Comparison of ENCODE assay signal across 8 mouse cellular contexts in genomic region chr2:112367726-112368673, GRCm38 (mm10). TPM values are rescaled to one million over a fixed set of nuclear protein-coding genes. Genes with fewer than 3 reads are reported as not detected.
DNase-seq lines count a peak whose midpoint lies in the region; ATAC-seq and TF ChIP-seq lines count a peak whose summit lies in the region.

Emc4 (minus strand) TSS chr2:112368027.

- H3K4me2 ChIP-seq in hindbrain, embryonic 14.5 days (replicated peaks): peak within 1 kb of the TSS; percentile 72

- in situ Hi-C loops in Patski (cut with MboI; ENCODE audit: low pct_unique_long_range_greater_than_20kb): loop anchor here (10.0 kb wide), 1 partner anchor 103 kb away; the partner anchor contains the start of genes Gm21985, Nop10 and Slc12a6

- 1% methylated on average over 46 of the region's 46 CpGs for WGBS in hindbrain, embryonic 14.5 days

- TF ChIP-seq CTCF in Patski (IDR thresholded peaks at IDR 0.05): no peak

- peaks cover 19% of the 10 kb centered on the region for H3K4me1 ChIP-seq in hindbrain, embryonic 14.5 days (replicated peaks; ENCODE audit: control insufficient read depth, insufficient read depth, low read length)

- DNase-seq in Patski (ENCODE audit: low read depth, low spot score): no peak
- peak; percentile 94 to 95 for DNase-seq in cerebellum, postnatal 14 days
- DNase-seq in frontal cortex, postnatal 25 days (ENCODE audit: low spot score in 2 of 2): peak; percentile 86 to 88
- DNase-seq in hindbrain, embryonic 14.5 days (ENCODE audit: low spot score): peak; percentile 97
- DNase-seq in layer of hippocampus, postnatal 36 days: peak; percentile 91 to 92
- peak; percentile 95 for DNase-seq in lung, postnatal 36 days
- DNase-seq in retina, postnatal 1 day: peak; percentile 95
- peak; percentile 84 to 87 for DNase-seq in urinary bladder, adult 18-20 months (ENCODE audit: low spot score in 2 of 2)

- H3K4me3 ChIP-seq in hindbrain, embryonic 14.5 days (replicated peaks; ENCODE audit: low read length): peak within 1 kb of the TSS; percentile 75

- peak within 1 kb of the TSS; percentile 91 for H3K27ac ChIP-seq in hindbrain, embryonic 14.5 days

- no peaks in the 10 kb centered on the region for H3K9me3 ChIP-seq in hindbrain, embryonic 14.5 days (ENCODE audit: control insufficient read depth, low read length)

- peaks cover 20% of the 10 kb centered on the region for H3K36me3 ChIP-seq in hindbrain, embryonic 14.5 days (replicated peaks; ENCODE audit: control insufficient read depth, insufficient read depth)

- POLR2A ChIA-PET in Patski (lab: Charles Lee): interaction anchor here (0.6 to 1.3 kb wide), 5 partner anchors 18 to 115 kb away, joined by 3 read pairs; partner anchors contain the start of gene Gm21985

- H3K9ac ChIP-seq in hindbrain, embryonic 14.5 days: peak within 1 kb of the TSS; percentile 81

- no peaks in the 10 kb centered on the region for H3K27me3 ChIP-seq in Patski
- no peaks in the 10 kb centered on the region for H3K27me3 ChIP-seq in hindbrain, embryonic 14.5 days (ENCODE audit: control insufficient read depth, insufficient read depth, low read length)

- CTCF ChIA-PET in Patski (lab: Charles Lee): interaction anchor here (1.5 kb wide), 1 partner anchor 11 kb away, joined by 6 read pairs; the partner anchor contains the start of gene Katnbl1

- ATAC-seq in Patski: peak; percentile 80
- peak; percentile 91 for ATAC-seq in hindbrain, embryonic 14.5 days (ENCODE audit: low FRiP score)

RNA-seq across cellular contexts. Expression of gene Emc4, which starts in this region (rescaled TPM):
- 118 TPM for polyA plus RNA-seq in Patski (2021)
- 176 and 190 TPM in 2 replicates for polyA plus RNA-seq in hindbrain, embryonic 14.5 days (2014; fragmentation: Nextera tagmentation; extraction: Ambion mirVana)
- 100 to 1,000 TPM; 127 to 143 TPM for total RNA-seq in layer of hippocampus, postnatal 36 days (2021)
